Mouse (Mus musculus): ENCODE results near the gene Dab1.

The Dab1 gene

GRCm38 (mm10) chr4:104625316-104625715 is 1006.2 kb downstream of the Dab1 start:
- no peak for DNase-seq

GRCm38 (mm10) chr4:104628708-104629107 is 1009.5 kb downstream of the Dab1 start:
- DNase-seq, result no peak

DNA sequence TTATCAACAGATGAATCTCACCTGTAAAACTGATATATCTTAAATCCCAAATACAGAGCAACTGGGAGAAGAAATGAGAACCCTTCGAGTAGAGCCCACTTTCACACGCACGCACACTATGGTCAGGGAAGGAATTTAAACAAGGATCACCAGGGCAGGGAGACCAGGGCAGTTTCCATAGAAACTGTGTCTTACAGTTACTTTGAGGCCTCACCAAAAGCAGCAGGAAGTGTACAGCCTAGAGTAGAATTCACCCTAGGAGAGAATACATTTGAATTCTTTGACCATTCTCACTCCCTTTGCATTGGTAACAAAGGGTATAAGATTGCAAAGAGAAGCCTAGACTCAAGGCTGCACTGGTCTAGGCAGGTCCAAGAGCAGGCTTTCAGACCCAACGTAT is 1017.9 kb downstream of the Dab1 start:
- DNase-seq, result no peak

- DNase-seq, result no peak
These were observed 1021.5 kb downstream of the Dab1 start for GRCm38 (mm10) chr4:104640617-104641016.

- peak; percentile 49 to 72 for DNase-seq
These were observed 1023.8 kb downstream of the Dab1 start for GRCm38 (mm10) chr4:104642761-104643469.

GRCm38 (mm10) chr4:104643534-104644356 is 1024.6 kb downstream of the Dab1 start:
- peak; percentile 80 to 82 for DNase-seq

GRCm38 (mm10) chr4:104644357-104644630 is 1025.1 kb downstream of the Dab1 start:
- no peak for DNase-seq

- no peak for DNase-seq
These were observed 1025.7 kb downstream of the Dab1 start for GRCm38 (mm10) chr4:104644862-104645261.

GRCm38 (mm10) chr4:104651761-104652160 is 1032.6 kb downstream of the Dab1 start:
- DNase-seq, result no peak

GRCm38 (mm10) chr4:104656728-104657127 is 1037.6 kb downstream of the Dab1 start:
- DNase-seq, result no peak

- DNase-seq, result peak in 1 of 2 experiments; percentile 22
These were observed 1043.9 kb downstream of the Dab1 start for GRCm38 (mm10) chr4:104662841-104663614.

GRCm38 (mm10) chr4:104665553-104665952 is 1046.4 kb downstream of the Dab1 start:
- DNase-seq, result peak; percentile 74 to 83

DNA sequence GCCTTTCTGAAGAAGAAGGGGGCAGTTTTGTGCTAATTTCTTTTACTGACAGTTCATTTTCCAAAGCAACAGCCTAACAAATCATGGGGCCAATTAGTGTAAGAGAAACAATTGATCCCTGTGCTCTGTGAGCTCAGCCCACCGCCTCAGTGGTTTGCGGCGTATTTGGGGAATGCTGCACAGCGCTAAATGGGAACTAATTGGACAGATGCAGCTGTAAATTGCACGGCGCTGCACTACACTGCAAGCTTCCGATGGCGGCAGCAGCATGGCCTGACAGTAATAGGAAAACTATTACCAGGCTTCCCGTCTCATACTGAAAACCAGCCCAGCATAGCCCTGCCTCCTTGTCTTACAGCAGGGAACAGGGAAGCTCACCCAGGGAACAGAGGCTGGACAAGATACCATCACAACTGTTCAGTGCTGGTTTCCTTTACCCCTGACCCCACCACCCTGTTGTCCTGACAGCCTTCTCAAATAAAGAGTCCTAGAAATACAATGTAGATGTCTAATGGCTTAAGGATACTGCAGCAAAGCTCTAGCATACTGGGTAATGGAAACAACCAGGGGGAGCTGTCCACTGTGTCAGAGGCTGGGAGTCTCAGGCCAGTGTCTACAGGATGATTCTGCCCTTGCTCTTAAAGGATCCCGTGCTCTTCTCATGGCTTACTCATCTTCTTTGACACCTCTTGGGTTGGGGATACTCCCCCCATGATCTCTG is 1047.8 kb downstream of the Dab1 start:
- no peak for DNase-seq

- no peak for DNase-seq
These were observed 1048.9 kb downstream of the Dab1 start for GRCm38 (mm10) chr4:104668061-104668460.

- no peak for DNase-seq
These were observed 1050.2 kb downstream of the Dab1 start for GRCm38 (mm10) chr4:104669406-104669805.

DNA sequence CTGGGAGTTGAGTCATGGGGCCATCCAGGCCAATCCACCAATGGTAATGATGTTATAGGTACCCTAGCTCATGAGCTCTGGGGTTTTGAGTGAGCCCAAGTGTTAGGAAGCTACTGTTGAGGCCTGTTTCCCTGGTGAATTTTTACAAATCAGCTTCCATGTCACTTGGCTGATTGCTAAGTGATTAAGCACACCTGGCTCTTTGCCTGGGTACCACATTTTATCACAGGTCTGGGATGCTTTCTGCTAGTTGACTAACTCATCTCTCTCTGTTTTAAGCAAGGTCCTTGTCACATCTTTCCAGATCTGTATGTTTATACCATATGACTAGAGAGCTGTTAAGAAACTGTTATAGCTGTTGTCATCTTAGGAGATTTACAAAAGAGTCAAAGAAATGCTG is 1051.6 kb downstream of the Dab1 start:
- no peak for DNase-seq

DNA sequence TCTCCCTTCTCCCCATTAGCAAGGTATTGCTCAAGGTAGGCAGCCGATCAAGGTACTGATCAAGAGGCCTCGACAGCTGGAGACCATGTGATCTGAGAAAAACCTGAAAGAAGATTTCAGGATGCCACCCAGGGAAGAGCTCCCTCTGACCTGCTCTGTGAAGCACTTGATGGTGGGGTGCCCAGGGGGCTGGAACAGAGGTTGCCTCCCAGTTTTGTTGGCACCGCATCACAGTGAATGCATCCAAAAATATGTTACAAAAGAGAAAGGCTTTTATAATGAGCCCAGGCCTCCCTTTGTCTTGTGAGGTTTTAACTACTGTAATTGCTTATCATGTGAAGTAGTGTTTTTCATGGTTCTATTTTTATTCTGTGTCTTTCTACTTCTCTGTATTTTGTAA is 1054.2 kb downstream of the Dab1 start:
- no peak for DNase-seq

DNA sequence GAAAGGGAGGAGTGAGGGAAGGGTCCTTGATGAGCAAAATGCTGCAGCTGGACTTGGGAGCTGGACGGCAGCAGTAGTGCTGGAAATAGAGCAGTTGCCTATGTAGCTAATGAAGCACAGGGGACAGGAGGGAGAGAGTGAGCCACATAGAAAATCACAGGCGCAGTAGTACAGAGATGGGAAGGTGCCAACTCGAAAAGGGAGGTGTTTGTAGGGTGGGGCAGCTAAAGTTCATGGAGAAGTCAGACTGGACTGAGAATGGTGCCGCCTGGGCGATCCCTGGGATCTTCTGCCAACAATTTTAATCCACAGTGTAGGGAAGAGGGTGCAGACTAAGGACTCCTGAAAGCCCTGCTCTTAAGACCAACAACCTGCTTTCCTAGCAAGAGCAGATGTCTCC is 1055.5 kb downstream of the Dab1 start:
- no peak for DNase-seq

- no peak for DNase-seq
These were observed 1059.1 kb downstream of the Dab1 start for GRCm38 (mm10) chr4:104678234-104678633.

GRCm38 (mm10) chr4:104680475-104680874 is 1061.3 kb downstream of the Dab1 start:
- no peak for DNase-seq

DNA sequence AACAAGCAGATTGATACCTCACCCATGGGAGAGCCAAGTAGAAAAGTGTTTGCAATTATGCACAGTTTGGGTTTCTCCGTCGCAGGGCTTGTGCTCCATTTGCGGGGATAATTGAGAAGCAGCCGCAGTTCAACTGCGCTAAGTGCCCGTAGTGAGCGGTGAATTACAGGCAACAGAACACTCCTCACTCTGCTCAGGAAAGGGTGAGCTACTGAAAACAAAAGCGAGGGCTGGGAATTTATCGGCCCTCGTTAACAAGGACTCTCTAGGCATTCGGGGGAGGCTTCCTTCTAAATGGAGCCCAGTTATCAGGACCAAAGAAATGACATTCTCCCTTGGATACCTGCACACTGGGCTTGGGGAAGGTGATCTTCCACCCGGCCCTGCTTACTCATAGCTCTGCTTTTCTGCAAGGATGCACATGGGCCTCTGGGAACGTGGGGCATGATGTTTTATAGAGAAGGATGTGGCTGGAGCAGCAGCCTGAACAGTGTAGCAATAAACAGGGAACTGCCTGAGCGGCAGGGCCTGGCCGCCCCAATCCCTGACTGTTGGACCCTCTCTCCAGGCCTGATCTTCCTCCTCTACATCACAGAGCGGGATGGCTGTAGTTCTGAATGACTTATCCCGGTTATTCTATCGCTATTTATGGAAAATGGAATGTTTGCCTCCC is 1067.1 kb downstream of the Dab1 start:
- DNase-seq, result no peak

- no peak for DNase-seq
These were observed 1069.9 kb downstream of the Dab1 start for GRCm38 (mm10) chr4:104689047-104689446.
